Mouse (Mus musculus): ENCODE results near the gene Rnaset2b.
A peak's percentile ranks its signal among the peaks of the same experiment; 100 is the strongest.
"Not testable (repeated sequence)": the region's sequence is repeated elsewhere in the genome, so short reads cannot be mapped to it uniquely, and the experiment has no call there.

Rnaset2b gene

DNA sequence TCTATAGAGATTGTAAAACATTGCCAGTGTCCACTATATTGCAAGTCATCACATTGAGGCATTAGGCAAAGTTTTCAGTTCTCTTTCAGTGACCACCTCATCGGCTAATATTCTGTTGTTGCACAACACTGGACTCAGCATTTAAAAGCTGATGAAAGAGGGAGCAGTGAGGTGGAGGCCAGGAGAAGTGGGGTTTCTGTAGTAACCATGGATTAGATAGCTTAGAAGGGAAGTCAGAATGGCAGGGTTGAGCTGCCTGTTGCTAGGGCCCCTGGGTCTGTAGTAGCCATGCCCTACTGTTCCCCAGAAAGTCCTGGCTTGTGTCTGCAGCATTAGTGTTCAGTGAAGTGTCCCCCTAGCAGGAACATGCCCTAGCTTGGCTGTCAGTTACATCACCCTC, 15.7 kb downstream of the Rnaset2b start:
- not testable (repeated sequence) for DNase-seq

DNA sequence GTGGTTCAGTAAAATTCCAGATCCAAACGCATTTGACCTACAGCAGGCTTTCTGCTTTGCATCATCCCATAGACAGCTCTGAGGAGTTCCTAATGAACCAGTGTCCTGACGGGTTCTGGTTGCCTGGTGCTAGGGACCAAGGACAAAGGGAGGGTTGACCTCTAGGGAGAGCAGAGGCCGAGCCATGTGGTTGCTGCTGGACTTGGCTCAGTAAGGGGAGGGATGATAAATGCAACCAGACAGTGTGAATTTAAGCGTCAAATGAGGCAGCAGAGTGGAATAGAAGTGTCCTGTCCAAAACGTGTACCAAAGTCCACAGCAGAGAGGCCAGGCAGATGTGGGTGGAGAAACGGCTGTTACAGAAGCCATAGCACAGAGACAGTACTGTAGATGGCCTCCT, 25.1 kb downstream of the Rnaset2b start:
- not testable (repeated sequence) for DNase-seq

DNA sequence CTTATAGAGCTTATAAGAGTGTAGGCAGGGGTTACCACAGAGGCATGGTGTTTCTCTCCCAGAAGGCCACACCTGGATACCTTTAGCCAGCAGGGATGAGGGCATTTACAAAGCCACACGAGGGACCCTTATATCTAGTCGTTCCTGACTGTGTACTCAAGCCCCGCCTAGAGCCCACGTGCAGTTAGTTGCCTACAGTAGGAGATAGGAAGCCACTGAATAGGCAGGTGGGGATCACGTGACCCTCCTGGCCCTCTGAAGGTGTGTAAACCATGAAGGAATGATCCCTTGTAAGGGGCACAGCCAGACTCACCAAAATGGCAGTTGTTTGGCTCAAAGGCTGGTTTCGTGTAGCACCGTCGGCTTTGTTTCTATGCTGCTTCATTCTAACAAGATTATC, 26.4 kb downstream of the Rnaset2b start:
- DNase-seq, result not testable (repeated sequence)

DNA sequence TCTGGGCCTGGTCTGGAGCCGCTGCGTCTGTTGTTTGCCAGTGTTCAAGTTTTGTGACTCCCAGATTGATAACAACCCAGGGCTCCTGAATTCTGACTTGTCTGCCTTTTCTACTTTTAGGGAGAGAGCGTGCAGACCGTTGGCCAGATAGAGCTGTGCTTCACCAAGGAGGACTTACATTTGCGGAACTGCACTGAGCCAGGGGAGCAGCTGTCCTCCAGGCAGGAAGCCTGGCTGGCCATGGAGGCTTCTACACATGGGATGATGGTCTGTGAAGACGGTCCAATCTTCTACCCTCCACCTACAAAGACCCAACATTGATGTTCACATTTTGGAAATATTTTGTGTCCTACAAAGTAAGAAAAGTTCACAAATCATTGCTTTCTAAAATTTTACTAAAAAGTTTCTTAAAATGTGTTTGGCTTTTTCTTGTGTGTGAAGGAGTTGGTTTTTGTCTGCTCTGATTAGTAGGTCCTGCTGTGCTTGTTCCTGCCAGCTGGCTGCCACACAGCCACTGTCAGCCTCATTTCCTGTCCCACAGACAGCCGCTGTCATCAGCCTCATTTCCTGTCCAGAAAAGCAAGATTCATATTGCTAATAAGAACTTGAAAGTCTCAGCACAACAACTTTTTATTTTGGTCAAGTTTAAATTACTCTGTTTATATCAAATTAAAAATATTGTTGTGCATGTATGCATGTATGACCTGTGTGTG, 27.5 kb downstream of the Rnaset2b start:
- not testable (repeated sequence) for DNase-seq

DNA sequence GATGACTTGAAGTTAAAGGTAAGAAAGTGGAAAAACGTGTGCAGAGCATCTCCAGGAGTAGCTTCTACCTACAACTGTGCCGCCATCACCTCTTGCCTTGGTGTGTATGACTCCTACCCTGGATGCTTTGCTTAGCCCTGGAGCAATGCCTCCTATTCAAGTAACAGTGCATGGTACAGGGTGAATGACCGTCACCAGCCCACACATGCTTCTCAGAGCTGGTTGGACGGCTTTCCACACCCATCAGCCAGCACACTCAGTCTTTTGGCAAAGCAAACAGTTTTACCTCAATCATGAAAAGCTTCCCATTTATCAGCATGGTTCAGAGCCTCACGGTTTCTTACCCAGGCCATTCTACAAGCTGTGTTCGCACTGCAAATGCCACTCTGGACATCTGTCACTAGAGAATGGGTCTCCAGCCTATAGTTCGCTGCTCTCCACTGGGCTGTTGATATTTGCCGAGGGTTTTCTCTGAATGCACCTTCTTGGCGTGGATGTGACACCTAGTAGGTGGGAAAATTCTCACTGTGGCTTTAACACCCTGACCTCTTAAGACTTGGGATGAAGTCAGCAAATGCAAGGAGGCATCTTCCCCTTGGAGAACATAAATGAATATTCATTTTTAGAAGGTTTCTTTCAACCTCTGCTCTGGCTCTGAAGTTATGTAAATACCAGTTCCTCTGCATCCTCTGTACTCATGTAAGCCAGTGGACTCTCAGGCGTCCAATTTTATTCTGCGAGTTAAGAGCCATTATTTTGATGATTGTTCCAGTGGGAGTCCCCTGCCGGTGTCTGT, 31.6 kb downstream of the Rnaset2b start:
- DNase-seq, result not testable (repeated sequence)

DNA sequence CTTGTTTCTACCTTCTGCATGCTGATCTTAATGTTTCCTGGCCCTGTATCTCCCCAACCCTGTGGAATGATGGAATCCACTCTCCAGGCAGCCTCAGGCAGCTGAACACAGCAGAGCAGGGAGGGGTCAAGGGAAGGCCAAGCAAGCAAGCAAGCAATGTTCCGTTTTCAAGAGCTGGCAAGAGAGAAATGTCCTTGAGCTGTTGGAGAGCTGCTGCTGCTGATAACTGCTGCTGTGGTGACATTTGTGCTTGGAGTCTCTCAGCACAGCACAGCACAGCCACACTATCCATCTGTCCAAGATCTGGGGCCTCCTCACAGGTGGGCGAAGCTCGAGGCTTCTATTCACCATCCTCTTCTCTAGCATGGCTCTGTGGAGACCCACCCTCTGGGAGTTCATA, 33.0 kb downstream of the Rnaset2b start:
- not testable (repeated sequence) for DNase-seq

DNA sequence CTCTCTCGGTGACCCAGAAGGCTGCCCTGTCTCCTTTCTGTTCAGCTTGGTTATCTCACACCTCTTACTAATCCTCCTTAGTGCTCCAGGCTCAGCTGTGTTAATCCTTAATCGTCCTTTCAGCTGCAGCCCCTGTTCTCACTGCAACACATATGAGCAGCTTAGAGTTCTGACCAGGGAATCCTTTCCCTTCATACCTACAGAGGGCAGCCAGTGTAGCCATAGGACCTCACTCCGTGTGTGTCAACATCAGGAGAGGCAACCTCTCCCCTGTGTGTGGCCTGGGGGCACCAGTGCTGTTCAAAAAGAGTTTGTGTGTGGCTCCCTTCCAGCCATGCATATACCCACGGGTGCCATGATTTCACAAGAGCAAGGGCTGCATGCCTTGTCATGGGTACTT, 35.2 kb downstream of the Rnaset2b start:
- DNase-seq, result not testable (repeated sequence)

DNA sequence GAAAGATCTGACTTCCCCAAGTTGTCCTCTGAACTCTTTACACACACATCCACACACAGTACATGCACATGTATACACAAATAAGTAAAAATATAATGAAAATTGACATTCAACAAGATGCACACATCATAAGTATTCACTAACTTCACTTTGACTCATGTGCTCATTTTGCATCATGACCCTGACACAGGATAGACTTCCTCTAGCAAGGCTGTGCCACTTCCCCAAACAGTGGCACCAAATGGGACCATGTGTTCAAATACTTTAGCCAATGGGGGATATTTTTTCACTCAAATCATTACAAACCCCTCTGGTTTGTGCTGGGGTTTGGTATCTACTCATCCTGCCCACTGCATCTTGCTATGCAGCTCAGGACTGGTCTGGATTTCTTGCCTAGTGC, 38.5 kb downstream of the Rnaset2b start:
- not testable (repeated sequence) for DNase-seq

DNA sequence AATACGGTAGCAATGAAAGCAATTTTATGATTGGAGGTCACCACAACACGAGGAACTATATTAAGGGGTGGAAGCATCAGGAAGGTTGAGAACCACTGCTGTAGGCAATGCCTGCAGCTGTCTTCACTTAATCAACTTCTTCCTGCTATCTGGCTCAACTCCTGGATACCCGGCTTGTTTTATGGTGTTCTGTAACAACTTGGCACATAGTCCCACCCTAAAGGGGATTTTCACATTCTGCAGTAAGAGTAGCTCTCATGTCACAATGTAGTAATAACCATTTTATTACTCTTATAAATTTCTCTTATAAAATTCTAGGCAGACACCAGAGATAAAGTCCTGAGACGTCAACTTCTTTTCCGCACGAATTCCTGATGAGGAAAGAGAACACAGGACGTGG, 39.0 kb downstream of the Rnaset2b start:
- DNase-seq, result not testable (repeated sequence)

DNA sequence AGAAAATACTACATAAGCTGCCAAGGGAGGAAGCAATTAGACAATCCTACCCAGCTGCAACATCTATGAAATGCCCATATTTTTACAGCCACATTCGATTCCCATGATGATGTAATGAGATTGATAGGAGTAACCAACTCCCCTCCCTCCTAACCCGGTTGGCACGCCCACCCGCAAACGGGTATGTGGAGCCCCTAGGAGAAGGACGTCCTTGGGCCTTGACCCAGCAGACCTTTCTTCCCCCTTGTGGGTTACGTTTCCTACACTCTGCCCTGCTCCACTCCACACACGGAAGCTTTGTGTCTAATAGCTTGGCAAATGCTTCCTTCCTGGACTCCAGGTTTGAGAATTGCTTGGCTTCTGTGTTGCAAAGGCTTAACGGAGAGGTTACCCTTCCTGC, 39.5 kb downstream of the Rnaset2b start:
- DNase-seq, result not testable (repeated sequence)

DNA sequence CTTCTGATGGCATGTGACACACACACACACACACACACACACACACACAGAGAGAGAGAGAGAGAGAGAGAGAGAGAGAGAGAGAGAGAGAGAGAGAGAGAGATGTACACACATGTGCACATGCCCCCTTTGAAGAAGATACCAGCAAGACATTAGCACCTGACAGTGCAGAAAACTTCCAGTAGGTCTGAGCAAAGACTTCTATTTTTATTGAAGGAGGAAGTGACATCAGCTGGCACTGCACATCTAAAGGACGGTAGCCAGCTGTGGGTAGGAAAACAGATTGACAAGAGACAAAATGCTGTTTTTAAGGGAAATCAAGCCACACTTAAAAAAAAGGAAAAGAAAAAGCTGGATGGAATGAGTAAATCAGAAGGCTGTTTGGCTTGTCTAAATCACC, 43.8 kb downstream of the Rnaset2b start:
- not testable (repeated sequence) for DNase-seq

DNA sequence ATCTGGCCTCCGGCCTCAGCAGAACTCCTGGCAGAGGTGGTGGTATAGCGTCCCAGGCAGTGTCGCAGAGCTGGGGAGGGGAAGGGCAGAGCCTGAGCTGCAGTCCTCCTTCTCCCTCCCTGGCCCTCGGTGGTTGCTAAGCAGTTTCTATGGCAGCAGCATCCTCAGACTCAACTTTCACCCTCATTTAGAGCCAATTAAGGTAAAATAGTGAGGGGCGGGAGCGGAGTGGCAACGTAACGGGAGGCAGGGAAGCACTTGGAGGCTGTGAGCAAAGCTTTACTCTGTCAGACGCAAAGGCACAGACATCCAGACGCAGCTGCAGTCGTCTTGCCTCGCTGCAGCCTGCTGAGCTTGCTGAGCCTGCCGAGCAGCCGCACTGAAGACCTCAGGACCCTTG, 54.8 kb downstream of the Rnaset2b start, which contains the start of gene Gm1604a:
Gene Gm1604a (plus strand): TSS at position 312 of the 400 bp plus-strand sequence.
- DNase-seq, result not testable (repeated sequence)

DNA sequence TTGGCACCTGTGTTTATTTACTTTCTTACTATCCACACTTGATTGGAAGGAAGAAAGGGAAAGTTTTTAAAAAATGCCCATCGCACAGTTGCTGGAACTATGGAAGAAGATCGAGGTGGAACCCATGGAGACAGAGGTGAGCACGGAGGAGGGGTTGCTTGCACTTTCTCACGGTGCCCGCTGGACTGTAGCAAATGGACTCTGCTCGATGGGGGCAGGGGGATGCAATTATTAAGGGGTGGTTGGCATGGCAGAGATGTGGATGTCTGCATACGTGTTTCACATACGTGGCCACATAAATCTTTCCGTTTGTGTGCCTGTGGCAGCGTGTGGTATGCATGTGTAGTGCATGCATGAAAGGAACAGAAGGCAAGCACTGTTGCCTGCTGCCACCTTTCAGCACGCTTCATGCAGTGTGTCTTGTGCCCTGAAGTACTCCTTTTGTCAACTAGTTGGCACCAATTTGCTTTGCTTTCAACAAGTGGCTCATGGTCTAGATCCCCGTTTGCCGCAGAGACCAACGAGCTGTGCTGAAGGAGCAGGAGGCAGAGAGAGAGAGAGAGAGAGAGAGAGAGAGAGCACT, 55.4 kb downstream of the Rnaset2b start:
- not testable (repeated sequence) for DNase-seq

DNA sequence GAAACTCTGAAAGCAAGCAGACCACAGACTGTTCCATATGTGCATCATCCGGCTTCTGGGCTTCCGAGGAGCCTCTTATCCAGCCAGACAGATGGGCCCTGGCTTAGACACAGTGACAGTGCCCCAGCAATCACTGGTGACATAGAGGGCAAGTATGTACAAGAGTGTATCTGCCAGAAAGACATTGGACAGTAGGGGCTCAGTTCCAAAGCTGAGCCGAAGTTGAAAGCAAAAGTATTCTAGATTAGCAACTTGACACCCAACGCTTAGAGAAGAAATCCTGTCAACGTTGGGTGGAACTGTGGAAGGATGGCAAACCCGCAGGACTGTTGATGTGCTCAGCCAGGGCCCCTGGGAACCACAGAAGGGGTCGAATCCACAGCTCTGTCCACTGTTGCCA, 59.8 kb downstream of the Rnaset2b start:
- not testable (repeated sequence) for DNase-seq

DNA sequence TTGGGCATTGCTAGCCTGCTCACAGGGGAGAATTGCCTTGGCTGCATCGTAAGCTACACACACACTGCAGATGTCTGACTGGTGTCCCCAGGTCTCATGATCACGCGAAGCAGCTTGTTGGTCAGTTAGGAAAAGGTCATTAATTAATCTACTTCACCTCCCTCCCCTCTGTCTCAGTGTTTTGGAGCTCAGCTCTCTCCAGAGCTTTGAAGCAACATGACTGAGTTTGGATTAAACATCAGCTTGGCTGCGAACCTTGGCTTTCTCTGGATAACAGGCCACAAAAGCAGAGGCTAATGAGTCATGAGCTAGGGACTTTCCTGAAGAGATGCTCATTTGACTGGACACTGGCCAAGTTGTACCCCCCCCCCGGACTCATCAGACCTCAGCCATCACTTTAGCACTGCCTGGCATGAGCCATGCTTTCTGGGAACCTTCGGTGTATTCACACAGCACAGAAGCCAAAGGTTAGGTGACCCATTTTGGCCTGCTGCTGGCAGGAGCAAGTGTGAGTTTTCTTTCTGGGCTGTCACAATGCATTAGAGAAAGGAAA, 60.3 kb downstream of the Rnaset2b start:
- not testable (repeated sequence) for DNase-seq

DNA sequence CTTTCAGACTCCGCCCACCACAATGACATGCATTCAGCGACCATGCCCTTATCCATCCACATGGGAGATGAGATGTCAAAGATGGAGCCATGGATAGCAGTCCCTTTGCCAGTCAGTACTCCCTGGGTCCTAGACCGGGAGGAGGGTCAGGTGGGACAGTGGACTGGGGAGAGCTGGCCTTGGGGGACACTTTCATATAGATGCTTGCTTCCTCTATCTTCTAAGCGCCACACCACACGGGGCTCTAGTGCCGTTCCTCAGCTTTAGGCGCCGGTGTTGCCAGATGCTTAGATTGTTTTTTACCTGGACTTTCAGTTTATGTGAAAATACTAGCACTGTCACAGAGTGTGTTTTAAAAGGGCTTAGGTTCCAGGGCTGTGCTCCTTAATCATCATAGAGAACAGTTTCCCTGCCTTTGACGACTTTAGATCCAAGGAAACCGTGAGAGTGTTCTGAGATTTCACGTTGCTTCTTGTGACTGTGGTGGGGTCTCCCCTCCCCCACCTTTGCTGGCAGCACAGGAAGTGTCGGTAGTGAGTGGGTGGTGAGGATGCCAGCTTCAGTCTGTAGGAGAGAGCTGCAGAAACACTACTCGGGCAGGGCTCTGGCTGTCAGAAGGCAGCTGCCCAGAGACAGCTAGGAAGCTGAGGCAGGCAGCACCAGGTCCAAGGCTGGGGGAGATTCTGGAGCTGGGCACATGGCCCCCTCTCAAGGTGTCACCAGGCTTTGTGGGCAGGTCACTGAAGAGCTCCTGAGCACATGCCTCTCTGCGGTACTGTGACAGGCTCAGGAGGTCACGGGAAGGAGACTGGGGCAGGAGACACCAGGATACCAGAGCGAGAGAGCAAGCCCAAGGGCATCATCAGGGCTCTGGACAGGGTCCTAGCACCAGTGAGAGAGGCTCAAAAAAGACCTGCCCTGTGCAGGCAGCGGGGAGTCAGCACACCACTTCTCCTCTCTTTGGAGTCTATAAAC, 63.0 kb downstream of the Rnaset2b start:
- peak; percentile 11 for DNase-seq
